Comparison of ENCODE assay signal across 8 mouse cellular contexts in genomic region chr17:24648731-24649377, GRCm38 (mm10). TPM values are rescaled to one million over a fixed set of nuclear protein-coding genes. Genes with fewer than 3 reads are reported as not detected.
DNase-seq lines count a peak whose midpoint lies in the region; ATAC-seq and TF ChIP-seq lines count a peak whose summit lies in the region.

No protein-coding gene starts in this region.

- no peaks in the 10 kb centered on the region; the same call in 1 of the 2 replicates for H3K36me3 ChIP-seq in forebrain, embryonic 10.5 days (replicated peaks)
- no peaks in the 10 kb centered on the region for H3K36me3 ChIP-seq in intestine, embryonic 16.5 days (ENCODE audit: control insufficient read depth, insufficient read depth, low read length)
- H3K36me3 ChIP-seq in neural tube, embryonic 13.5 days, result no peaks in the 10 kb centered on the region

- H3K27ac ChIP-seq in layer of hippocampus, adult 2 months, result peak overlapping the region; percentile 91
- H3K27ac ChIP-seq in forebrain, embryonic 10.5 days, result 0 out of 2 replicates have a peak overlapping the region, but pooled peaks have one; percentile 4
- no peak overlapping the region for H3K27ac ChIP-seq in intestine, embryonic 16.5 days (ENCODE audit: low read length)
- H3K27ac ChIP-seq in neural tube, embryonic 13.5 days (replicated peaks), result no peak overlapping the region

- H3K9me3 ChIP-seq in forebrain, embryonic 10.5 days, result no peaks in the 10 kb centered on the region
- no peaks in the 10 kb centered on the region for H3K9me3 ChIP-seq in intestine, embryonic 16.5 days (ENCODE audit: control insufficient read depth, low read length)
- H3K9me3 ChIP-seq in neural tube, embryonic 13.5 days, result no peaks in the 10 kb centered on the region

- H3K9ac ChIP-seq in intestine, embryonic 16.5 days (ENCODE audit: low read depth, low read length), result peak overlapping the region; percentile 91; the same call in 1 of the 2 replicates
- H3K9ac ChIP-seq in neural tube, embryonic 13.5 days, result peak overlapping the region; percentile 89

- H3K4me1 ChIP-seq in forebrain, embryonic 10.5 days, result peaks cover 41% of the 10 kb centered on the region
- peaks cover 45% of the 10 kb centered on the region for H3K4me1 ChIP-seq in intestine, embryonic 16.5 days (ENCODE audit: control insufficient read depth, insufficient read depth, low read length)
- H3K4me1 ChIP-seq in neural tube, embryonic 13.5 days (replicated peaks), result peaks cover 37% of the 10 kb centered on the region

- no peak for ATAC-seq in intestine, embryonic 16.5 days
- ATAC-seq in neural tube, embryonic 13.5 days (ENCODE audit: low read depth), result no peak

- TF ChIP-seq CTCF in layer of hippocampus, adult 2 months (conservative IDR thresholded peaks at IDR 0.05), result no peak

- H3K4me2 ChIP-seq in intestine, embryonic 16.5 days (ENCODE audit: low read depth, low read length), result peak overlapping the region; percentile 99
- H3K4me2 ChIP-seq in neural tube, embryonic 13.5 days, result peak overlapping the region; percentile 94

- WGBS in forebrain, embryonic 10.5 days, result 78% methylated on average over 10 of the region's 10 CpGs
- WGBS in intestine, embryonic 16.5 days, result 79% methylated on average over 10 of the region's 10 CpGs
- 76% methylated on average over 10 of the region's 10 CpGs for WGBS in neural tube, embryonic 13.5 days

- peak overlapping the region; percentile 84 for H3K4me3 ChIP-seq in layer of hippocampus, adult 2 months
- peak overlapping the region; percentile 66 for H3K4me3 ChIP-seq in forebrain, embryonic 10.5 days
- H3K4me3 ChIP-seq in intestine, embryonic 16.5 days (ENCODE audit: low read length), result peak overlapping the region; percentile 89
- peak overlapping the region; percentile 69 for H3K4me3 ChIP-seq in neural tube, embryonic 13.5 days

- no peak for DNase-seq in layer of hippocampus, adult 2 months (ENCODE audit: low spot score in 2 of 2)
- DNase-seq in layer of hippocampus, adult 9-10 months (ENCODE audit: low spot score), result no peak
- no peak for DNase-seq in forebrain, embryonic 10.5 days (ENCODE audit: extremely low spot score, low spot score)
- DNase-seq in layer of hippocampus, postnatal 25 days (ENCODE audit: extremely low spot score in 1 of 2, low spot score in 1 of 2), result no peak
- no peak for DNase-seq in ovary, postnatal 14 days (ENCODE audit: low spot score)
- no peak for DNase-seq in adrenal gland, postnatal 10 days

- peaks cover 56% of the 10 kb centered on the region for H3K27me3 ChIP-seq in forebrain, embryonic 10.5 days (ENCODE audit: poor library complexity, severe bottlenecking)
- H3K27me3 ChIP-seq in intestine, embryonic 16.5 days (replicated peaks; ENCODE audit: control insufficient read depth, insufficient read depth, low read length), result no peaks in the 10 kb centered on the region
- H3K27me3 ChIP-seq in neural tube, embryonic 13.5 days, result peaks cover 37% of the 10 kb centered on the region

RNA-seq across cellular contexts. Expression of gene Slc9a3r2, which starts 1.3 kb away (rescaled TPM):
- total RNA-seq in layer of hippocampus, adult 2 months (2021), result 10 to 100 TPM; 41.9 to 44.1 TPM
- 25.9 and 27.1 TPM in 2 replicates for polyA plus RNA-seq in forebrain, embryonic 10.5 days (2016; fragmentation: Nextera tagmentation; extraction: Ambion mirVana)
- 37.5 and 38.6 TPM in 2 replicates for polyA plus RNA-seq in intestine, embryonic 16.5 days (2015; fragmentation: Nextera tagmentation; extraction: Ambion mirVana)
- polyA plus RNA-seq in neural tube, embryonic 13.5 days (2015; fragmentation: Nextera tagmentation; extraction: Ambion mirVana), result 35.4 and 42.6 TPM in 2 replicates
- 10 to 100 TPM; 45.1 to 50.0 TPM for total RNA-seq in layer of hippocampus, postnatal 25 days (2021)
- 10 to 100 TPM; 66.9 to 72.8 TPM for total RNA-seq in adrenal gland, postnatal 10 days (2021)

RNA-seq across cellular contexts. Expression of gene Npw, which starts 9.4 kb away (rescaled TPM):
- 1 to 10 TPM; 2.0 to 2.3 TPM for total RNA-seq in layer of hippocampus, adult 2 months (2021)
- not detected in 2 replicates for polyA plus RNA-seq in forebrain, embryonic 10.5 days (2016; fragmentation: Nextera tagmentation; extraction: Ambion mirVana)
- 0.29 TPM in 1 of 2 replicates, not detected in the other for polyA plus RNA-seq in intestine, embryonic 16.5 days (2015; fragmentation: Nextera tagmentation; extraction: Ambion mirVana)
- not detected in 2 replicates for polyA plus RNA-seq in neural tube, embryonic 13.5 days (2015; fragmentation: Nextera tagmentation; extraction: Ambion mirVana)
- 1 to 10 TPM; 2.1 to 2.9 TPM for total RNA-seq in layer of hippocampus, postnatal 25 days (2021)
- not detected for total RNA-seq in adrenal gland, postnatal 10 days (2021)

RNA-seq across cellular contexts. Expression of gene Nthl1, which starts 16.4 kb away (rescaled TPM):
- total RNA-seq in layer of hippocampus, adult 2 months (2021), result 1 to 10 TPM; 6.2 to 6.8 TPM
- 26.9 and 29.5 TPM in 2 replicates for polyA plus RNA-seq in forebrain, embryonic 10.5 days (2016; fragmentation: Nextera tagmentation; extraction: Ambion mirVana)
- 17.2 and 18.1 TPM in 2 replicates for polyA plus RNA-seq in intestine, embryonic 16.5 days (2015; fragmentation: Nextera tagmentation; extraction: Ambion mirVana)
- polyA plus RNA-seq in neural tube, embryonic 13.5 days (2015; fragmentation: Nextera tagmentation; extraction: Ambion mirVana), result 7.4 and 9.7 TPM in 2 replicates
- total RNA-seq in layer of hippocampus, postnatal 25 days (2021), result 1 to 10 TPM; 3.3 to 4.7 TPM
- 10 to 100 TPM in 1 of 2 experiments, 1 to 10 TPM in 1; 6.4 to 11.6 TPM for total RNA-seq in adrenal gland, postnatal 10 days (2021)

RNA-seq across cellular contexts. Expression of gene Tsc2, which starts 16.4 kb away (rescaled TPM):
- 100 to 1,000 TPM; 192 to 223 TPM for total RNA-seq in layer of hippocampus, adult 2 months (2021)
- polyA plus RNA-seq in forebrain, embryonic 10.5 days (2016; fragmentation: Nextera tagmentation; extraction: Ambion mirVana), result 75.3 and 75.4 TPM in 2 replicates
- polyA plus RNA-seq in intestine, embryonic 16.5 days (2015; fragmentation: Nextera tagmentation; extraction: Ambion mirVana), result 38.5 and 41.8 TPM in 2 replicates
- polyA plus RNA-seq in neural tube, embryonic 13.5 days (2015; fragmentation: Nextera tagmentation; extraction: Ambion mirVana), result 62.5 and 73.0 TPM in 2 replicates
- 100 to 1,000 TPM; 150 to 186 TPM for total RNA-seq in layer of hippocampus, postnatal 25 days (2021)
- 100 to 1,000 TPM in 1 of 2 experiments, 10 to 100 TPM in 1; 84.9 to 110 TPM for total RNA-seq in adrenal gland, postnatal 10 days (2021)

RNA-seq across cellular contexts. Expression of gene Zfp598, which starts 20.6 kb away (rescaled TPM):
- total RNA-seq in layer of hippocampus, adult 2 months (2021), result 10 to 100 TPM; 36.6 to 43.9 TPM
- 27.5 and 30.6 TPM in 2 replicates for polyA plus RNA-seq in forebrain, embryonic 10.5 days (2016; fragmentation: Nextera tagmentation; extraction: Ambion mirVana)
- 11.0 and 15.4 TPM in 2 replicates for polyA plus RNA-seq in intestine, embryonic 16.5 days (2015; fragmentation: Nextera tagmentation; extraction: Ambion mirVana)
- 20.9 and 22.2 TPM in 2 replicates for polyA plus RNA-seq in neural tube, embryonic 13.5 days (2015; fragmentation: Nextera tagmentation; extraction: Ambion mirVana)
- total RNA-seq in layer of hippocampus, postnatal 25 days (2021), result 10 to 100 TPM; 36.9 to 40.0 TPM
- total RNA-seq in adrenal gland, postnatal 10 days (2021), result 10 to 100 TPM; 38.9 to 42.2 TPM

Comparison
In these comparisons a context has a peak if more than half of its experiments do, and no peak if none do; other contexts are left out.
1. H3K27ac ChIP-seq: peak in layer of hippocampus, adult 2 months (single experiment) and forebrain, embryonic 10.5 days (single experiment); none in intestine, embryonic 16.5 days (single experiment) and neural tube, embryonic 13.5 days (single experiment).
2. Peak in every context shown above with its lines, with median percentiles within 50 percentile points of each other: H3K4me3 ChIP-seq.